Mouse (Mus musculus) bone marrow, adult 2 months (tissue): ENCODE data around the gene Myh7b.
A peak's percentile ranks its signal among the peaks of the same experiment; 100 is the strongest.

Experiments used
- CTCF ChIP-seq: fragments of 200-500 bp; IDR thresholded peaks from 2 replicates; pipeline ENCODE4 v1.5.1; 2011; ENCODE audit warnings: low read length, control low read depth; ENCODE audit not compliant: control insufficient read depth, insufficient read depth
- POLR2A ChIP-seq: fragments of 200-500 bp; IDR thresholded peaks from 2 replicates; pipeline ENCODE4 v1.6.1; 2011; ENCODE audit warnings: low read depth, mild to moderate bottlenecking, control low read depth, low read length, borderline replicate concordance; ENCODE audit not compliant: control insufficient read depth

- TF ChIP-seq POLR2A (no peak), CTCF (peak; percentile 83)
These were observed 27.0 kb upstream of the Myh7b start for GRCm38 (mm10) chr2:155583927-155584530.
